Mouse (Mus musculus) ovary, postnatal 10 days (tissue): ENCODE data around the gene Mfsd4b2.

Experiments
- DNase-seq: peaks from one replicate; pipeline ENCODE4 v3.0.0; 2022; ENCODE audit warnings: low spot score

Gene Mfsd4b2

GRCm38 (mm10) chr10:39893702-39894697, 32.7 kb downstream of the Mfsd4b2 start:
- no peak for DNase-seq

GRCm38 (mm10) chr10:39888621-39889020, 38.1 kb downstream of the Mfsd4b2 start:
- DNase-seq, result no peak
